Mouse (Mus musculus) left cerebral cortex, adult 9 months (tissue): ENCODE measurements around the gene Usp19.

ENCODE experiments used
- DNase-seq, 2 experiments: peaks; one replicate each; pipeline ENCODE4 v3.0.0; 2022; ENCODE audit warnings: low spot score in 2 of 2

Gene Usp19

DNA sequence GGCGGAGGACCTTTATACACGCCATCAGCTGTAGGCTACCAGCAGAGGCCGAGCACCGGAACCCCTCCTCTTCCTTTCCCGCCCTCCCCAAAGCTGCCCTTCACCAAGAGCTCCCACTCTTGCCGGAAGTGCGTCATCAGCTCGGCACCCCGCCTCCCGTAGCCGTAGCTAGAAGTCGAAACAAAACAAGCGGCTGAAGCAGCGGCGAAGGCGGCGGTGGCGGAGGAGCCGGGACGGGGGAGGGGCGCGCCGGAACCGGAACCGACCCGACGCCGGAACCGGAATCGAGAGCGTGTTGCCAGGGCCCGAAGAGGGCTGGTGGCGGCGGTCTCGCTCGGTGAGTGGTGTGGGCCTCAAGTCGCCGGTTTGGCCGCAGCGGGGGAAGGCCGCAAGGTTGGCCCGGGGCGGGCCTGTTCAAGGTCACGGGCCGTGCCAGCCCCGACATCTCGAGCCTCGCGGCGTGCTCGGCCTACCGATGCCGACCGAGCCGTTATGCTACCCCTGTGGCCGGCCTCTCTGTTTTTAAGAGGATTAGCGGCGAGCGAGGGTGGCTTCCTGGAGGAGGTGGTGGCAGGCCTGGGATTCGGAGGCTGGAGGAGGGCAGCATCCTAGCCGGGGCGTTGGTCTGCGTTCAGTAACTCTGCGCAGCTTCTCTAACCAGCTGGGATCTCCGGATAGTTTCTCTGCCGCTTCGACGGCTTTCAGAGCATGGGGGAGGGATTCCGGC is at the start of gene Usp19:
Gene Usp19, plus strand, starts transcription at position 44 of the 727 bp plus-strand sequence.
- peak; percentile 92 to 96 for DNase-seq

DNA sequence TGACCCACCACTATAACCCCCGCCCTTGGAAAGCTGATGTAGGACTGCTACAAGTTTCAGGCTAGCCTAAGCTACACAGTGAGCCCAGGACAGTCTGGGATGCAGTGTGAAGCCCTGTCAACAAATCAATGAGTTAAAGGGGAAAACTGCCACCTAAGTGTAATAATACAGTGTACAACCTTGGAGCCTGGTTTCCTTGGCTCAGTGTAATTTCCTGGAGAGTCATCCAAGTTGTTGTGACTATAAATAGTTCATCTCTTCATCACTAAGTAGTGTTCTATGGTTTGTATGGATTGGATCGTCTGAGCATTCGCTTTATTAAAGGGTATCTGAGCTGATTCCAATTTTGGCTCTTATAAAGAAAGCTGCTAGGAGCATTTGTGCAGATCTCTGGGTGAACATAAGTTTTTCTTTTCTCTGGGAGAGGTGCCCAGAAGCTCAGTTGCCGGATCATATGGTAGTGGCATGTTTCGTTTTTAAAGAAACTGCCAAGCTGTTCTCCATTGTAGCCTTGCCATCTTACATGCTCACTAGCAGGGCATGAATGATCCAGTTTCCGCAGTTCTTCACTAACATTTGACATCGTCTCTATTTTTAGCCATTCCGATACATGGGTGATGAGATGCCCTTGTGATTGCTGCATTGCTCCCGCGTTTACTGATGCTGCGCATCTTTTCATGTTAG is 49.0 kb upstream of the Usp19 start:
- peak in 1 of 2 experiments; percentile 79 for DNase-seq

DNA sequence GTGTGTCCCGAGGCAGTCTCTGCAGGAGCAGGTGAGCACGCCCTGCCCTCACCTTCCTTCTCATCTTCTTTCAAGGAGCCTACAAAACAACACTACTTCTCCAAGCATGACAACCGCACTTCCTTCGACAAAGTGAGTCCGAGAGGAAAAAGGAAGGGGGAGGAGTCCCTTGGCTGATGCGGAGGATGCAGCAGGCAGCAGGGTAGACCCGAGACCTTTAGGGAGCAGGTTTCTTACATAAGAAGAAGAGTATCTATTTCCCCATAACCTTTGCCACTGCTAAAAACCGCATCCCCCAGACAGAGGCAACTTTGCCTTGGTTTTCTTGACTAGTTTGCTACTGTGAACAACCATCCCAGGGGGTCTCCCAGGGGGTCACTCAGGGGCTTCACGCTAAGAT is 45.3 kb upstream of the Usp19 start:
- DNase-seq: no peak

DNA sequence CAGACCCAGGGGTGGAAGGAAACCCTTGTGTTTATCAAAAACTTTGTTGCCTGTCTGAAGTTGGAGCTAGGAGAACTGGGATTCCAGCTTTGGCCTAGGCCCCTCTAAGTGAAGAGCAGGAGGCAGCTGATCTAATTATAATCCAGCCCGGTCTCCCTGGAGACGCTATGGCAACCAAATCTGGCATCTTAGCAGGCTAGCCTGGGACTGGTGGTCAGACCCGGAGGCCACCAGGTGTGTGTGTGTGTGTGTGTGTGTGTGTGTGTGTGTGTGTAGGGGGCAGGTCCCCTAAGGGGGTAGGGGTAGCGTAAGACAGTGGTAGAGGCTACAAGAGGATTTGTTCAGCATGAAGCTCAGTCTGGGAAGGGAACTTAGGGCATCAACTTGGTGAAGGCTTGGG is 40.5 kb upstream of the Usp19 start:
- DNase-seq: peak in 1 of 2 experiments; percentile 70

DNA sequence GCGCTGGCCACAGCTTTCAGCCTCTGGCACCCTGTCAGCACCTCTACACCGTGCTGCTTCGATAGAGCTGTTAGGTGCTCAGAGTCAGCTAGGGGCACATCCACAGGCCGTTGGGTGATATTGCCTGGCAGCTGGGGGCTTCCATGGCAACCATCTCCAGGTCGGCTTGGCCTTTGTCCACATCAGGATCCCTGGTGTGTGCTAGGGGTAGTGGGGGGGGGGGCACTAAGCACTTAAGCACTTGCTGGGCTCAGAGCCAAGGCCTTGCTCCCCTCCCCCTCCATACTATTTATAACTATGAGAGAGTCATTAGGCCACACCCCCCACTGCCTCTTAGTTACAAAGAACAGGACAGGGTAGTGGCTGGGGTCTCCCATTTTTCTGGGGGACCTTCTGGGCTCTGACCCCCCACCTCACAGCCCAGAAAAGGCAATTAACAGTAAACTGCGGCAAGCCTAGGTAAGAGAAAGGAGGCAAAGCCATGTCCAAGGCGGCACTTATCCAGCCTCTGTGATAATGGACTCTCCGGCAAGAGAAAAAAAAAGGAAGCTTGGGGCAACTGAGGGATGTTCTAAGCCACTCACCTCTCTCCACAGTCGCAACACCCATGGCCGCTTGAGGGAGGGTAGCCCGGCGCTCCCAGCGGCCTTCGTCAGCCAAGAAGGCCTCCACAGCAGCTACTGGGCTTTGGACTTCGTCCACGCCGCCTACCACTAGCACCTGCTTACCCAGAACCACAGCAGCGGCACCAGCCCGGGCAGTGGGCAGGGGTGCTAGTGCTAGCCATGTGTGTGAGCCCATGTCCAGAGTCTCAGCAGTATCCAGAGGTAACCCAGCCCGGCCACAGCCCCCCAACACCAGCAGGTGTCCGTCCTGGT is 39.9 kb upstream of the Usp19 start:
- peak in 1 of 2 experiments; percentile 66 for DNase-seq

DNA sequence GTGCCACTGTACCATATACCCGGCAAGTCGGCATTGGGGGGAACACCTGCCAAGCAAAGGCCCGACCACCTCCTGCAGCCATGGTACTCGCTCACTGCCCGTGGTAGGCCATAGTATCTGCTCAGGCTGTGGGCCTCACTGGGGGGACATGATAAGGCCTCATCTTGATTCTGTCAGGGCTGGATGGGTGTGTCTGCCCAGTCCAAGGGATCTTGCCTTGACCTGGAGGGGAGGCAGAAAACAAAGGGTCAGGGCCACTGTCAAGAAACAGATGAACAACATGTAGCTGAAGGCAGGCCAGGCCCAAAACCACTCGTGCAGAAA is 39.3 kb upstream of the Usp19 start:
- no peak for DNase-seq

DNA sequence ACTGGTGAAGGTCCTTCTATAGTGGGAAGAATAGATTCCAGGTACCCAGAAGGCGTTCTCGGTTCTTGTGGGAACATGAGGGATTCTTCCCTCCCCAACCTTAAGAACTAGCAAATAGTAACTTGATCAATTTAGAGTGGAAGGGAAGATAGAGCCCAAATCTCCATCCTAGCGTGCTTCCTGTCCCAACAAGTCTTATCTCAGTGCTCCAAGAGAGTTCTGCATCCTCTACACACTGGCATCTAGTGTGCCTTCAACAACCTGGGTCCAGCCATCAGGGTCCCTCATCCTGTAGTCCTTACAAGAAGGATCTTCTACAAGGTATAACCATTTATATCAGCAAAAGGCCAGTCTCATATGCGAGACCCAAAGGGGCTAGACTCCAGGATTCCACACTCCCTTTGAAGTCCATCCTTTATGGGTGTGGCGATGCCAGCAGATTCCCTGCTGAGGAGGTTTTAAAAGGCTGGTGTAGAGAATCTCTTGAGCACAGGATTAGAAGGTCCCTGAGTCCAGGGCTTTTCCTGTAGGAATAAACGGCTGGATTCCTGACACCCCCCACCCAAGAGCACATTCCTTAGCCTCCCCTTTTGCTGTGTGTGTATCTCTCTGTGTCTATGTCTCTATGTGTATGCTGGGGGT is 38.8 kb upstream of the Usp19 start:
- DNase-seq: no peak

DNA sequence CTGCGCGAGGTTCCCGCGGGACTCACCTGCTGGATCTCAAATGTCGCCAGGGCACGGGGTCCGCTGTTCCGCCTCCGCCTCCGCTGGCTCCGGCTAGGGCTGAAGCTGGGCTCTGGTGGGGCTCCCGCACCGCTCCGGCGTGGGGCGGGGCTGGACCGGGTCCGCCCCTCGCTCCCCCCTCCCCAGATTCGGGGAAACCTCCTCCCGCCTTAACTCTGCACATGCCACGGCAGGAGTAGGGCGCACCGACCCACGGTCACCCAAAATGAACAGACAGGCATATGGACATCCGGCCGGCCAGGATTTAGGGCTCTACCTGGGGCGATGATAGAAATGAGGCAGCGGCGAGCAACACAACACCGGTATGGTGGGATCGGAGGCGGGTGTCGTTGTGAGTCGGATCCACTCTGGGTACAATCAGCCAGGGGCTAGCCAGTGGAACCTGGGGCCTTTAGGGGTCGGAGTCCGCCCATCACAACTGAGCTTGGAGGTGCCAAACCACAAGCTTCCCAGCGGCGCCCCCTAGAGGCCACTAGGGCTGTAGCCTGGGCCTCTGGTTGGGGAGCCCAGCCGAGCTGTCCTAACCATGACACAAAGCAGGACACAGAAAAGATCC is 38.0 kb upstream of the Usp19 start:
- peak in 1 of 2 experiments; percentile 88 for DNase-seq

DNA sequence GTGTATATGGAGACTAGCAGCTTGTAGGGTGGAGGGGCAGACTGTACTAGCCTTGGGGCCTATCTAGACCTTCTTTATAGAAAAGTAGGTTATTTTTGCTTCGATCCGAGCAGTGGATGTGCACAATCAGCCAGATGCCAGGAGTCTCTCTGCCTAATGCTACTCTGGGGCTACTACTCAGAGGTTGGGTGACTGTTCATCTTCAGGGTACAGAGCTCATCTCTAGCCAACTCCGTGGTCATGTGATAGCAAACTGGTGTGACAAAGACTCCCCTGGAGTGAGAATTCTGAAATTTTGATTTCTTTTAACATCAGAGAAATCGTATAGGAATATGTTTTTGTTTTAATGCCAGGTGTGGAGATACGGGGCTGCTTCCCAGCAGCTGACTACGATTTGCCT is 37.5 kb upstream of the Usp19 start:
- DNase-seq: no peak

DNA sequence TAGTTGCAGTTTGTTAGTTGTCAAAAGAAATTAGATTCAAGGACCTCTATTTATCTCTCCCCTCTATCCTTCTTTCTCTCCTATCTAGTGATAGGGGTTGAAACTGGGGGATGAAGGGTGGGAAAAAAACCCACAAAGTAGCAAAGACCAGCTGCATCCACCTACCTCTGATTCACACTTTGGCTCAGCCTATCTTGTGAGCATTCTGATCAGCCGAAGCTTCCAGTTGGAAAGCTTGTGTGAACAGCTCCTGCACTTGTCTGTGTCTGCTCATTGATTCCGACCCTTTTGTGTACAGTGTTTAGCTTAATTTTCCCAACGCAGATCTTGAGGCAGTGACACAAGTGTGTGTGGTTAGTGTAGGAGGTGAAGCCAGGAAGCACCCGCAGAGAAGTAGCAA is 36.9 kb upstream of the Usp19 start:
- DNase-seq: no peak

DNA sequence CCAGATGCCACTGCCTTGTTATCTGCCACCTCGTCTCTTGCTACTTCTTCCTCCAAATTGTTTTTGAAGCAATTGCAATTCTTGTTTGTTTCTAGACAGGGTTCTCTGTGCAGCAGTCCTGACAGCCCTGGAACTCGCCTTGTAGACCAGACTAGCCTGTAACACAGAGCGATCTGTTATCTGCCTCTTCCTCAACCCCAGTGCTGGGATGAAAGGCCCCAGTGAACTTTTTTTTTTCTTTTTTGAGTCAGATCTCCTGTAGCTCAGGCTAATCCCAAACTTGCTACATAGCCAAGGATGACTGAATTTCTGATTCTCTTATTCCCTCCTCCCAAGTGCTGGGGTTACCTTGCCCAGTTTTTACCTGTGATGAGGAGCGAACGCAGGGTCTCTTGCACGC is 36.0 kb upstream of the Usp19 start:
- no peak for DNase-seq

DNA sequence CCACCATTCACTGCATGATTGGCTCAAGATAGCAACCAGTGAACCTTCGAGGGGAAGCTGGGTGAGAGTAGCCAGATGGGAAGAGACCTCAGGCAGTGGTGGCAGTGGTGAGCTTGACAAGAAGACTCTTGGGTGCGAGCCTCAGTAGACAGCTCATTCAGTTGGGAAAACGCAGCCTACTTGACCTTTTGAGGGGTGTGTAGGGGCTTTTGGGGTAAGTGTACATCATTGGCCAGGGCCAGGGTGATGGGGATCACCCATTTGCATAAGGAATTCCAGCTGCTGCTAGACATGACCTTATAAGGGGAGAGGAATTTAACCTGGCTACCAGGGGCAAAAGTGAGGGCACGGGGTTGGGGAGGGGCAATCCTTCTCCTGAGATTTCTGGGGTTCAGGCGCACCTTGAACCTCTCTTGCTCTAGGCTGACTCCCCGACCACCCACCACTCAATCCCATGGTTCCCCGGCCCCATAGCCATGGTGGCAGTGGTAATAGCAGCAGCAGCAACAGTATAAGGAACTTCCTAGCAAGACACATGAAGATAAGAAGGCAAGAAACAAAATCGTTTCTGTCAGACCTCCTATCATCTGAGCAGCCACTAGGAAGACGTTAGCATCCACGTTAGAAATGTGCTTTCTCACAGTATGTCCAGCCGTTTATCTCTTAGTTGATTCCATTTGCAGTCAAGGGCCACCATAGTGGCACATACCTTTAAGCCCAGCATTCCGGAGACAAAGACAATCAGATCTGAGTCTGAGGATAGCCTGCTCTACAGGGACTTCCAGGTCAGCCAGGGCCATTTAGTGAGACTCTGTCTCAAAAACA is 34.4 kb upstream of the Usp19 start:
- no peak for DNase-seq

DNA sequence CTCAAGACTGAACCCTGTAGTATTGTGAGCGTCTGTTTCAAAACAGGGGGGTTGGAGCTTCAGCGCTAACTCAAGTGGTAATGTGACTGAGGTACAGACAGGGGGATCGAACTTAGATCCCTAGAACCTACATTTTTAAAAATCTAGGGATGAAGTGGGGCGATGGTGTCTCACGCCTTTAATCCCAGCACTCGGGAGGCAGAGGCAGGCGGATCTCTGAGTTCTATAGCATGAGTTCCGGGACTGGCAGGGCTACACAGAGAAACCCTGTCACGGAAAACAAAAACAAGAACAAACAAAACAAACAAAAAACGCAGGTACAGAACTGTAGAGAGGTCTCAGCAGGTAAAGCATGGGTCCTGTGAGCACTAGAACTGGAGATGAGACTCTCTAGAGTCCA is 33.4 kb upstream of the Usp19 start:
- no peak for DNase-seq

DNA sequence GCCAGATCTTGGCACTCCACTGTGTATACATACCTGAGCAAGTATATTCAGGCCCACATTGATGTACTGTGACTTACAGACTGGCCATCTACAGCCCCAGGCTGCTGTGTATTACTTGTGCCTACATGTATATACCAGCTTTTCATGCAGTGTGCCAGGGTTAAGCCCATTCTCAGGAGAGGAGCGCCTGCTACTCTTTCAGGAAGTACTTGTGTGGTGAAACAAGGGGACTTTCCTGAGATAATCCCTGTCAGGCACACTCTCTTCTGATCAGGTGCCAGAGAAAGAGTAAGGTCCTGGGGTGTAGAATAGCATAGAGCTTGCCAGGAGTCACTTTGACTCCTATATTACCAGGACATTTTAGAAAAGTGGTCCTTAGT is 30.5 kb upstream of the Usp19 start:
- DNase-seq: no peak

DNA sequence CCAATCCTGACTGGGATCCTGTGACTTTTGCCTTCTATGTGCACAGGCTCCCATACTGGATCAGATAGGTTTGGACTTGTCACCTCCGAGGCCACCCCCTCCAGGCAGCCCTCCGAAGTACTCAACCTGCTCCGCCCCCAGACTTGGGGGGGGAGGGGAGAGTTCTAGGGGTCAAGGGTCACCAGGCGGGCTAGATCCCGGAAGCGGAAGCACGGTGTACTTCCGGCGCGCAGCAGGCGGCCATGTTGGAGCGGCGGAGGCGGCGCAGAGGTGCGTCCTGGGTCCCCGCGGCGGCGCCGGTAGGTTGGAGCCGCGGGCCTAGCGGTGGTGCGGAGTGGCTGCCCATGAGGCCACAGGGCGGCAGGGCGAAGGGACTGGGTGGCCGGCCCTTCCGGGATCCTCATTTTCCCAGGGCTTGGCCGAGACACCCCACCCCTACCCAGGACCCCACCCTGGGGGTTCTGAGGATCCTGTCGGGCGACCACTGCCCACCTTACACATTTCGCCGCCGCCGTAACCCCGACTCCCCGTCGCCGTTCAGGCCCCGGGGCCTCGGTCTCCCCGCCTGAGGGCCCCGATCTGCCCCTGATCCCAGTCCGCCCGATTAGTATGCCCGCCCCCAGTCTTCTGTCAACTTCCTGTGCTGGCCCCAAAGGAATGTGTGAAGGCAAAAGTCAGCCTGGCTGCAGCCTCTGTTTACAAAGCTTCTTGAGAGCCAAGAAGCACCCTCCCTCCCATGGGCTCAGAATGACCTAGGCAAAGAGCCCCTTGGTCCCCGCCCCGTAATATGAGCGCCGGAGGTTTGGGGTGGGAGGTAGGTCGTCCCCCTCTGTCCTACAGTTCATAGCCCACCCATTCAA is 29.9 kb upstream of the Usp19 start, which contains the start of gene Ccdc71:
Gene Ccdc71, plus strand, starts transcription at position 209 of the 860 bp plus-strand sequence.
- peak; percentile 67 to 87 for DNase-seq

DNA sequence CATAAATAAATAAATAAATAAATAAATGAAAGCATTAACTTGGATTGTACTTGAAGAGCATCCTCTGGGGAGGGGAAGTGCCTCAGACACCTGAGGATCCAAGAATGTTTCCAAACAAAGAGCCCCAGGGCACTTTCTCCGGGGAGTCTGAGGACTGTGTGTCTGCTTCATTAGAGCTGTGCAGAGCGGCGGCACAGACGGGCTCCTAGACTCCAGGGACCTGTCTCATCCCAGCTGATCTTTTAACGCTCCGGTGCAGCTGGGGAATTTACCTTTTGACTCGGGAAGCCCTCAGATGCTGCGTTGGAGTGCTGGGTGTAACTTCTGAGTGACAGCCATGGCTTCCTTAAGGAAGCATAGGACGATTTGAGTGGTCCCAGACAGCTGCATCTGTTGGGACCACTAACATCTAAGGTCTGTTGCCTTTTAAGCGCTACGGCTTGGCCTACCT is 29.2 kb upstream of the Usp19 start, which contains the start of gene Klhdc8b:
Gene Klhdc8b, minus strand, starts transcription at position 401 of the 451 bp plus-strand sequence.
- no peak for DNase-seq

DNA sequence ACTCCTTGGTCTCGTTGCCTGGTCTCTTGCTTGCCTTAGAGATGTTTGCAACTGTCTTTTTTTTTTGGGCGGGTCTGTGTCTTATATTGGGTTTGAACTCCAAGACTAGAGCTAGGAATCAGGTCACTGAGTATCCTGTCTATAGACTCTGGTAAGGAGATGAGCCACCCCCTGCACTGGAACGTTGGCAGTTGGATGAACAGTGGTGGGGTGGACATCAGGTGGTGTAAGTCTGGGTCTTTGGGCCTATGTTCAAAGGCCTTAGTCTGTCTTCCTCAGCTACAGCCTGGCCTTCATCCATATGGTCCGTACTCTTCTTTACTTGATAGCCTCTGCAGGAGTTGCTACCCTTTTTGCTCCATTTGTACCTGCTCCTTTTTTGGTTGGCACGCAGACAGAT is 28.7 kb upstream of the Usp19 start:
- DNase-seq: no peak

DNA sequence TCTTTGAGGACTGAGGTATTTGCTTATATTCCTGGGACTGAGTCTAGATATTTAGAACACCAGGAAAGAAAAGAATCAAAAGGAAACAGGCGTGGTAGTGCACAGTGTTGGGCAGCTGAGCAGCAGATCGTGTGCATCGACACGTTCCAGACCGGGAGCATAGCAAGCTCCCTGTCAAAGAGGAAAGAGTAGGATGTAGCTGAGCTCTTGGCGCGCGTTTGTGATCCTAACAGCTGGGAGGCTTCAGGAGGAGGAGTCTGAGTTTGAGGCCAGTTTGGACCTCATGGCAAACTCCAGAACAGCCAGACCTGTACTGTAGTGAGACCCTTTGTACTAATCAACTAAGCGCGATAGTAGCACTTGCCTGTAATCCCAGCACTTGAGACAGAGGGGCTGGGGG is 28.2 kb upstream of the Usp19 start:
- DNase-seq: no peak

DNA sequence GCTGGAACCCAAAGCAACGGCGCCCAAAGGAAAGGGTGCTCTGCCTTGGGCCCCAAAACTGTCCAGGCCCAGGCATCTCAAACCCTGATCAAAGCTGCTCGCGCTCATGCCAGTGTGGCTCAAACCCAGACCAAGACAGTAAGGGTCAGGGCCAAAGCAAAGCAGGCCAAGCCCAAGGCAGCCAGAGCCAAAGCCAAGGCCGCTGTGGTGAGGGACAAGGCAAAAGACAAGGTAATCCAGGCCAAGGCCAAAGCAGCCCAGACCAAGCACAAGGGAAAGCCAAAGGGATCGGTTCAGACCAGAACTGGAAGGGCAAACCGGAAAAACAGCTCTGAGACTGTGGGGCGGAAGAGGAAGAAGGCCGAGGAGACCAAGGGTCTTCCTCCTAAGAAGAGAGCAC is 26.7 kb upstream of the Usp19 start:
- DNase-seq: no peak

DNA sequence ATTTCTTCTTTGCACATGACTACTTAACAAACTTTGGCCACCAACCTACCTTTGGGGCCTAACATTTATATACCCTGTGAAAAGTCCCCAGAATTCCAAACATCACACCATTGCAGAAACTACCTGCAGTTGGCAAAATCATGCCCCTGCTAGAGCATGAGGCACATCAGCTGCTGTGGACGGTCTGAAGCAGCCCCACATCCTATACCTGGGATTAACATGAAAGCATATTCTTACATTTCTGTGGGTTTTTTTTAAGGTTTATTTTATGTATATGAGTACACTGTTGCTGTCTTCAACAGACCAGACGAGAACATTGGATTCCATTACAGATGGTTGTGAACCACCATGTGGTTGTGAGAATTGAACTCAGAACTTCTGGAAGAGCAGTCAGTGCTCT is 24.2 kb upstream of the Usp19 start:
- no peak for DNase-seq
